Mouse (Mus musculus) kidney, postnatal 4 days (tissue): ENCODE data around the gene Ugt1a7c.
"Not testable (repeated sequence)": the region's sequence is repeated elsewhere in the genome, so short reads cannot be mapped to it uniquely, and the experiment has no call there.

Experiments used
- DNase-seq, 2 experiments: peaks; one replicate each; pipeline ENCODE4 v3.0.0; 2021; ENCODE audit warnings: mixed read lengths in 2 of 2

Gene Ugt1a7c

GRCm38 (mm10) chr1:88094941-88095492 is at the start of gene Ugt1a7c:
Gene Ugt1a7c (plus strand): TSS chr1:88095062.
- DNase-seq: peak; percentile 66 to 77

DNA sequence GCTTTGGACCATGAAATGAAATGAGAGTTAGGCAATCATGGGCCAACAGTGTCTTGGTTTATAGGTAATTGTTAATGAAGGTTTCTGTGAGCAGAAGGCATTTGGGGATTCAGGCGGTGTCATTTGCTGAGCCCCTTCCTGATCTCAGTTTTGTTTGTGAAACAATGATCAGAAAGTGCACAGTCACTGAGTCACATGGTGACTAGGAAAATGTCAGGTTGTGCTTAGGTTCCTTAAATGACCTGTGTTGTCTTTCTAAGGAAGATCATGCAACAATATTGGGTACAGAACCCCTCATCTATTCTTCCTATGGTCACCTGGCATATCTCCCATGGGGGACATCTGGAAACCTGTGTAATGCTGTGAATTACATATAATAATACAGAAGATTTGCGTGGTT is 47.5 kb upstream of the Ugt1a7c start:
- DNase-seq: not testable (repeated sequence)

- DNase-seq: no peak
These were observed 39.8 kb upstream of the Ugt1a7c start, which contains the start of gene Ugt1a10 for GRCm38 (mm10) chr1:88055088-88055487. Gene Ugt1a10 (plus strand): TSS chr1:88055388.

- not testable (repeated sequence) for DNase-seq
These were observed 28.3 kb upstream of the Ugt1a7c start for GRCm38 (mm10) chr1:88066472-88067102.

- DNase-seq: no peak
These were observed 24.4 kb upstream of the Ugt1a7c start, which contains the start of gene Ugt1a9 for GRCm38 (mm10) chr1:88070495-88070894. Gene Ugt1a9 (plus strand): TSS chr1:88070800.

DNA sequence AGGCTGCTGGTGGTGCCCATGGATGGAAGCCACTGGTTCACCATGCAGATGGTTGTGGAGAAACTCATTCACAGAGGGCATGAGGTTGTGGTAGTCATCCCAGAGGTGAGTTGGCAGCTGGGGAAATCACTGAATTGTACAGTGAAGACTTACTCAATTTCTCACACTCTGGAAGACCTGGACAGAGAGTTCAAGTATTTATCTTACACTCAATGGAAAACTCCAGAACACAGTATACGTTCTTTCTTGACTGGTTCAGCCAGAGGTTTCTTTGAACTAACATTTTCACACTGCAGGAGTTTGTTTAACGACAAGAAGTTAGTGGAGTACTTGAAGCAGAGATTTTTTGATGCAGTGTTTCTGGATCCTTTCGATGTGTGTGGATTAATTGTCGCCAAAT is 24.0 kb upstream of the Ugt1a7c start:
- DNase-seq: no peak

GRCm38 (mm10) chr1:88074471-88074870 is 20.4 kb upstream of the Ugt1a7c start:
- DNase-seq: no peak

DNA sequence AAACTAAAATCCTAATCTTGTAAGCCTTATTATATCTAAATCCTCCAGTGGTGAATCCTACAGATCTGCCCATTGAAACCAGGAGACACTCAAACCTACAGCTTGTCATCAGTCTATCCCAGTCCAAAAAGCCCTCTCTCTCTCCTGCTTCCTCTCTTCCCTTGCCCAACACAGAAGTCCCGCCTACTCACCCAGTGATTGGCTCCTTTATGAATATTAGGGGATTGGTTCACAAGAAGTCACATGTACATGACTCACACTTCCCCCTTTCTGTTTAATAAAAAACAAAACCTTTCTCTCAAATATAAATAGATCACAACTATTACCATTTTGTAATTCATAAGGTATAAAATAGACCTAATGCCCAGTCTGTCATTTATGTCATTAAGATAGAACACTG is 17.7 kb upstream of the Ugt1a7c start:
- DNase-seq: no peak

GRCm38 (mm10) chr1:88081670-88082069 is 13.2 kb upstream of the Ugt1a7c start:
- DNase-seq: no peak

- DNase-seq: no peak
These were observed 8.7 kb upstream of the Ugt1a7c start for GRCm38 (mm10) chr1:88086125-88086524.

DNA sequence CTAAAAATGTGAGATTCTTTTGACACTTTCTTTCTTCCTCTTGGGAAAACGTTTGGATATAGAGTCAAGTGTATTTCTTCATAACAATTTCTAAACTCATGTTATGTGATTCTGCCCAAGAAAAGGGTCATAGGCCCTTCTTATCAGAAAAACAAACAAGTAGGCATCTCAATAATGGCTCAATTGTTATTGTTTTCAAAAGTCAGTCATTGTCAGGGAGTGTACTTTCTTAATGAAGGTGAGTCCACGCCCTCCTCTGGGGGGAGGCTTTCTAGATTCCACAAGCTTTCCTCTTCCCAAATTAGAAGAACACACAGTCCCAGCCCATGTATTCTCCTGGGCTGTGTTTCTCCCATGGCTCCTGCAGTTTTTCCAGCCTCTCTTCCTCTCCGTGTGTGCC is 7.3 kb upstream of the Ugt1a7c start, which contains the start of gene Ugt1a8:
Ugt1a8 (plus strand) TSS at position 301 of the 400 bp plus-strand sequence.
- no peak for DNase-seq

DNA sequence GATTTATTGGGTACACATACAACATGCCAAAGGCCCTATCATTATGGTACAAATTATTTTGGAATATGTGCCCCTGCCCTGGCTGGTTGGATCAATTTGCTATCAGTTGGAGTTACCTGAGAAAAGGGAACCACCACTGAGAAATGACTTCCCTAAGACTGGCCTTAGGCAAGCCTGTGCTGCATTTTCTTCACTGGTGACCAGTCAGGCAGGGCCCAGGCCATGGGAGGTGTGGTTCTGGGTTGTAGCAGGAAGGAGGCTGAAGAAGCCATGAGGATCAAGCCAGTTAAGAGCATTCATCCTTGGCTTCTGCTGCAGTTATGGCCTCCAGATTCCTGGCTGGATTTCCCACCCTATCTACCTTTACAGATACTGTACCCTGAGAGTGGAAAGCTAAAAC is 2.5 kb upstream of the Ugt1a7c start:
- no peak for DNase-seq

DNA sequence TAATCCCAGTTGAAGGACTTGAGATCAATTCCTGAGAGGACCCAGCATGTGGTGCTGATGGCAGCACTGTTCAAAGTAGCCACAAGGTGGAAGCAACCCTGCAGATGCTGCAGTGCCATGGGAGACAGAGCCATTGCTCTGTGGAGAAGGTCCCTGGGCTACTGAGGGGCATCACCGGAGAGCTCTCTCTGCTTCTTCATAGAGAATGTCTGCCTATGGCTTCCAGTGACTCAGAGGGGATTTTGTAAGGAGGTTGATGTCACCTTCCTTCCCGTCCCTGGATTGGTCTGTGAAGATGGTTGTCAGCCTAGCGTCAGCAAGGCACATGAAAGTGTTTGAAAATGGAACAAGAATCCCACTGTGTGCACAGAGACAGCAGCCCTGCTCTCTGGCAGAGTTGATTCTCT is 589 bp upstream of the Ugt1a7c start:
- peak; percentile 32 to 52 for DNase-seq

GRCm38 (mm10) chr1:88098546-88098945 is 3.7 kb downstream of the Ugt1a7c start:
- DNase-seq: not testable (repeated sequence)

- DNase-seq: not testable (repeated sequence)
These were observed 4.8 kb downstream of the Ugt1a7c start for GRCm38 (mm10) chr1:88099691-88100090.

- not testable (repeated sequence) for DNase-seq
These were observed 8.2 kb downstream of the Ugt1a7c start, which contains the start of gene Ugt1a6b for GRCm38 (mm10) chr1:88103019-88103418. Gene Ugt1a6b (plus strand): TSS chr1:88103252.

DNA sequence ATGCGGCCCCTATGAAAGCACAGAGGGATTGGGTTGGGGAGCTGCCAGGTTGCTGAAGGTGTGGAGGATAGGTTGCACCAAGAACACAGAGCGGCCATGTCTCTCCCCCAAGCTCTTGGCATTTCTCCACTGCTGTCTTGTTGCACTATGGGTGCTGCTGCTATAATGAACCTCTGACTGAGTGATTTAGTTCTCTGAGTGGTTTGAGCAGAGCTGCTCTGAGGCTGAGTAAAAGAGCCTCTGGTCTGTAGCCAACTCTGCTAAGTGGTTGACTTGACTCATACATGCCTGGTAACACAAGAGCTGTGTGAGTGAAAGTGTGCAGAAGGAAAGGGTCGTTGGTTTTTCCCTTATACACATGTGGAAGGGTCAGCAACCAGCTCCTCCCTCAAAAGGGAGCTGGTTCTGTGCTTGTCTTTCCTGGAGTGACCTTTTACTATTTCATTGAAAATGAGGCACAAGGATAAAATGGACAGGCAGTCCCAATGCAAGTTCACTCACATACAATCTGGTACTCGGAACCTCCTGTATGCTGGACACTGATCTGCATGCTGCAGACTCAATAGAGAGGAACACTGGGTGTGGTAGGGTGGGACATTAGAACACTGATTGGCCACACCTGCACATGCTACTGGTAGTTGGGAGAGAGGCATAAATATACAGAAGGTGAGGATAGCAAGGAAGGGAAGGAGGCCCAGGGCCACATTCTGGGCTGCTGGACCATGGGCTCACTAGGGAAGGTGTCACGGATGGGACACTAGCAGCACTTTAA is 9.0 kb downstream of the Ugt1a7c start:
- DNase-seq: not testable (repeated sequence)

DNA sequence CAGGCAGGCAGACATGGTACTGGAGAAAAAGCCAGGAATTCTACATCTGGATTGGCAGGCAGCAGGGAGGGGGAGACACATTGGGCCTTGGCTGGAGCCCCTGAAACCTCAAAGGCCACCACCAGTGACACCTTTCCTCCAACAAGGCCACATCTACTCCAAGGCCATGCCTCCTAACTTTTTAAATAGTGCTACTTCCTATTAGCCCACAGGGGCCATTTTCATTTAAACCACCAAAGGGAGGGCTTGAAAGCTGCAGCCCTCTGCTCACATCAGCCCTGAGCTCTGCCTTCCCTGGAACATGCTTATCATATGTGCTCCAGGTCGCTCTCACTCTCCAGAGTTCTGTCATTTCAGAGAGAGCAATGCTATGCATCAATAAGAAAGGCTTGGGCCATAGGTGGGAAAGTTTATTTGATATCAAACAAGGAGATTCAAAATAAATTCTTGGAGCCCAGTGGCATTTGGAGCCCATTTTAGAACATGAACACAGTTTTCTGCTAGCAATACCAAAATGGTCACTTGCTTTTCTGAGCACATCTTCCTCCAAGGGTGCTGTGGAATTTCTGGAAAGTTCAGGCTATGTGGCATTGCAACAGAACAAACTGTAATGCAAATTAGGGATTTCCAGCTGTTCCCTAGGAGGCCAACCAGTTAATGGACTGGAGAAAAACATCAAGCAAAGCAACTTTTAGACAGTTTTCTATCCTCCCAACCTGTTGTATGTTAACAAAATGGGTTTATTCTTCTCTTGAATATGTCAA is 10.0 kb downstream of the Ugt1a7c start:
- no peak for DNase-seq

GRCm38 (mm10) chr1:88105656-88106055 is 10.8 kb downstream of the Ugt1a7c start:
- DNase-seq: peak in 1 of 2 experiments; percentile 26

GRCm38 (mm10) chr1:88109027-88109557 is 14.2 kb downstream of the Ugt1a7c start:
- DNase-seq: not testable (repeated sequence)

DNA sequence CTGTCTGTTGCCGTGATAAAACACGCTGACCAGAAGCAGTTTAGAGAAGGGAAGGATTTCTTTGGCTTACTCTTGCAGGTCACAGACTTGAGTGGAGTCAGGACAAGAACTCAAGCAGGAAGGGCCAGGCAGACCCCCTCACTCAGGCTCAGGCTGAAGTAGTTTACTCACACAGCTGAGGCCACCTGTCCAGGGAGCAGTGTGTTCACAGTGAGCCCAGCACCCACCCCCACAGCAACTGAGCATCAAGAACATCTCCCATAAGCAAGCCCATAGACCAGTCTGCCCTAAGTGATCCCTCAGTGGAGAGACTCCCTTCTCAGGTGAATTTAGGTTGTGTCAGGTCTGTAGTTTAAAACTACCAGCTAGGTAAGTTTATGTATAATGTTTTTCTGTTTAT is 14.7 kb downstream of the Ugt1a7c start:
- DNase-seq: not testable (repeated sequence)

DNA sequence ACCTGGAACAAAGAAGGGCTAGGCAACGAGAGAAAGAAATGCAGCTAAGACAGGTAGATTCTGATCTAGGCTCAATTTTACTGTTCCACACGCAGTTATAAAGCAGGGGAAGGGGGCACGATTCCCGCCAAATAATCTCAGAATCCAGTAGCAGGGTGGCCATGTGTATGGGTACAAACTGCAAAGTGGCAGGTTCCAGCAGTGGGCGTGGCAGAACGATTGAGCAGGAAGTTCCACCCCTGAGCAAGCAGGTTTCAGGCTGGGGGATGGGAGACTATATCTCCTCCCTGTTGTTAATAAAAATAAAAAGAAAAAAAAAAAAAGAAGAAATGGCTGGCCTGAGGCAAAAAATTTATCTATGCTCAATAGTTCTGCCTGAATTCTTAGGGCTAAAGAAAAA is 17.9 kb downstream of the Ugt1a7c start:
- not testable (repeated sequence) for DNase-seq
